In genomic region chr14:7964219-7964889, GRCm38 (mm10) we compare ENCODE assay signal across 8 mouse cellular contexts. TPM values are rescaled to one million over a fixed set of nuclear protein-coding genes. Genes with fewer than 3 reads are reported as not detected.
DNase-seq lines count a peak whose midpoint lies in the region; ATAC-seq and TF ChIP-seq lines count a peak whose summit lies in the region.
"Had no signal": no experiment of that assay in that cellular context is flagged by ENCODE, and none has a peak within 500 bp of the region (broad histone marks: within the 10 kb centered on the region; RNA-seq: fewer than 3 reads in every experiment).

No protein-coding gene starts in this region.

- TF ChIP-seq POLR2A in MEL (IDR thresholded peaks at IDR 0.05; ENCODE audit: control insufficient read depth in 1 of 2, insufficient read depth in 1 of 2, low read depth in 1 of 2, low read length in 2 of 2, poor library complexity in 1 of 2): no peak
- TF ChIP-seq POLR2A in bone marrow macrophage, adult 2 months (IDR thresholded peaks at IDR 0.05; ENCODE audit: borderline replicate concordance, low read depth, low read length): no peak

- 57% methylated on average over 11 of the region's 11 CpGs for WGBS in forebrain, embryonic 10.5 days
- WGBS in hindbrain, embryonic 12.5 days: 57% methylated on average over 11 of the region's 11 CpGs

- H3K36me3 ChIP-seq in MEL (ENCODE audit: control insufficient read depth in 1 of 2, insufficient read depth in 2 of 2, low read length in 2 of 2): no peaks in the 10 kb centered on the region
- H3K36me3 ChIP-seq in forebrain, embryonic 10.5 days (replicated peaks): no peaks in the 10 kb centered on the region
- no peaks in the 10 kb centered on the region for H3K36me3 ChIP-seq in hindbrain, embryonic 12.5 days
- H3K36me3 ChIP-seq: heart, embryonic 15.5 days had no signal

- H3K4me3 ChIP-seq in MEL (ENCODE audit: control insufficient read depth in 1 of 2, insufficient read depth in 1 of 2, low read depth in 2 of 2, low read length in 2 of 2): no peak overlapping the region
- H3K4me3 ChIP-seq in bone marrow macrophage, adult 2 months (ENCODE audit: insufficient read depth, low read length): no peak overlapping the region
- no peak overlapping the region for H3K4me3 ChIP-seq in forebrain, embryonic 10.5 days
- H3K4me3 ChIP-seq in hindbrain, embryonic 12.5 days: no peak overlapping the region
- H3K4me3 ChIP-seq: heart, embryonic 15.5 days had no signal

- no peaks in the 10 kb centered on the region for H3K9me3 ChIP-seq in MEL (replicated peaks; ENCODE audit: insufficient read depth, low read length)
- H3K9me3 ChIP-seq in forebrain, embryonic 10.5 days: no peaks in the 10 kb centered on the region
- no peaks in the 10 kb centered on the region for H3K9me3 ChIP-seq in hindbrain, embryonic 12.5 days (replicated peaks)
- H3K9me3 ChIP-seq: heart, embryonic 15.5 days had no signal

- no peaks in the 10 kb centered on the region for H3K79me2 ChIP-seq in MEL (ENCODE audit: control insufficient read depth, insufficient read depth, low read length, poor library complexity)

- peak; percentile 63 for DNase-seq in MEL (ENCODE audit: low read depth, low spot score)
- peak; percentile 56 for DNase-seq in forebrain, embryonic 10.5 days (ENCODE audit: extremely low spot score, low spot score)
- DNase-seq in layer of hippocampus, postnatal 10 days (ENCODE audit: low spot score in 2 of 2): peak; percentile 74 to 83
- DNase-seq in lung, postnatal 25 days (ENCODE audit: low spot score): peak; percentile 76
- DNase-seq in right cerebral cortex, postnatal 10 days (ENCODE audit: low spot score in 2 of 2): peak; percentile 69 to 80

- no peak overlapping the region for H3K4me2 ChIP-seq in hindbrain, embryonic 12.5 days (replicated peaks)
- H3K4me2 ChIP-seq: heart, embryonic 15.5 days had no signal

- peak; percentile 46; the same call in 1 of the 2 replicates for ATAC-seq in hindbrain, embryonic 12.5 days (ENCODE audit: low FRiP score)

- no peak overlapping the region for H3K27ac ChIP-seq in MEL (ENCODE audit: control insufficient read depth, low read depth, low read length)
- H3K27ac ChIP-seq in bone marrow macrophage, adult 2 months (ENCODE audit: insufficient read depth, low read depth, low read length): no peak overlapping the region
- no peak overlapping the region for H3K27ac ChIP-seq in forebrain, embryonic 10.5 days
- H3K27ac ChIP-seq in hindbrain, embryonic 12.5 days: no peak overlapping the region
- H3K27ac ChIP-seq: heart, embryonic 15.5 days had no signal

- H3K9ac ChIP-seq in MEL (ENCODE audit: control insufficient read depth, low read depth, low read length, poor library complexity, severe bottlenecking): no peak overlapping the region
- H3K9ac ChIP-seq in hindbrain, embryonic 12.5 days: no peak overlapping the region
- H3K9ac ChIP-seq: heart, embryonic 15.5 days had no signal

- H3K27me3 ChIP-seq in MEL (ENCODE audit: control insufficient read depth in 1 of 2, insufficient read depth in 2 of 2, low read length in 2 of 2): peaks cover 5 to 7% of the 10 kb centered on the region in 2 experiments; a peak in 2 of 4 replicates
- no peaks in the 10 kb centered on the region for H3K27me3 ChIP-seq in forebrain, embryonic 10.5 days (ENCODE audit: poor library complexity, severe bottlenecking)
- H3K27me3 ChIP-seq in hindbrain, embryonic 12.5 days: no peaks in the 10 kb centered on the region
- H3K27me3 ChIP-seq: heart, embryonic 15.5 days had no signal

- H3K4me1 ChIP-seq in MEL (ENCODE audit: control insufficient read depth in 1 of 2, insufficient read depth in 2 of 2, low read length in 2 of 2): no peaks in the 10 kb centered on the region
- H3K4me1 ChIP-seq in bone marrow macrophage, adult 2 months (ENCODE audit: control insufficient read depth, insufficient read depth, low read length): peaks cover 6% of the 10 kb centered on the region
- no peaks in the 10 kb centered on the region for H3K4me1 ChIP-seq in forebrain, embryonic 10.5 days
- H3K4me1 ChIP-seq in hindbrain, embryonic 12.5 days: no peaks in the 10 kb centered on the region

- TF ChIP-seq RAD21 in MEL (IDR thresholded peaks at IDR 0.05; ENCODE audit: low read depth, low read length): peak; percentile 85

- TF ChIP-seq EP300 in MEL (IDR thresholded peaks at IDR 0.05; ENCODE audit: low read depth in 1 of 2, low read length in 2 of 2): no peak

- TF ChIP-seq CTCF in MEL (IDR thresholded peaks at IDR 0.05 in 2 of 3, conservative IDR thresholded peaks at IDR 0.05 in 1 of 3; ENCODE audit: control insufficient read depth in 1 of 3, insufficient read depth in 1 of 3, low read depth in 2 of 3, low read length in 3 of 3, poor library complexity in 1 of 3, severe bottlenecking in 1 of 3): peak; percentile 27 to 75 (median 50)
- peak; percentile 75 for TF ChIP-seq CTCF in bone marrow macrophage, adult 2 months (IDR thresholded peaks at IDR 0.05; ENCODE audit: low read depth, low read length)

TF ChIP-seq in MEL, 35 proteins besides CTCF, POLR2A, EP300 and RAD21:
- TF ChIP-seq TAL1 (IDR thresholded peaks at IDR 0.05; ENCODE audit: low read length) (no peak), KAT2A (conservative IDR thresholded peaks at IDR 0.05; ENCODE audit: low read depth, low read length) (no peak), ZC3H11A (IDR thresholded peaks at IDR 0.05; ENCODE audit: low read depth, low read length) (peak; percentile 69), ELF1 (IDR thresholded peaks at IDR 0.05; ENCODE audit: low read depth, low read length) (no peak), TCF12 (IDR thresholded peaks at IDR 0.05; ENCODE audit: low read depth, low read length) (no peak), CHD2 (IDR thresholded peaks at IDR 0.05; ENCODE audit: low read length) (no peak), POLR2AphosphoS5 (IDR thresholded peaks at IDR 0.05; ENCODE audit: borderline replicate concordance, low read depth, low read length) (no peak), SMC3 (IDR thresholded peaks at IDR 0.05; ENCODE audit: low read depth, low read length) (peak; percentile 76), MAZ (IDR thresholded peaks at IDR 0.05; ENCODE audit: low read depth, low read length) (no peak)

RNA-seq across cellular contexts. Expression of gene Gm45521, which starts 7.3 kb away (rescaled TPM):
- total RNA-seq in MEL (2012; rRNA removed): not detected in 2 replicates
- not detected for polyA plus RNA-seq in MEL (2012; ENCODE audit: insufficient read depth in 1 of 2, insufficient read length in 2 of 2, low read depth in 1 of 2, low replicate concordance in 2 of 2, missing spikeins in 1 of 2)
- polyA plus RNA-seq in bone marrow macrophage, adult 2 months (2012; ENCODE audit: insufficient read depth, insufficient read length, missing spikeins): not detected in 2 replicates
- 0.22 and 0.32 TPM in 2 replicates for polyA plus RNA-seq in forebrain, embryonic 10.5 days (2016; fragmentation: Nextera tagmentation; extraction: Ambion mirVana)
- polyA plus RNA-seq in hindbrain, embryonic 12.5 days (2016; fragmentation: Nextera tagmentation; extraction: Ambion mirVana): 0.67 TPM in 1 of 2 replicates, not detected in the other
- under 1 TPM; 0.54 to 0.96 TPM for total RNA-seq in layer of hippocampus, postnatal 10 days (2021)
- polyA plus RNA-seq: heart, embryonic 15.5 days had no signal

RNA-seq across cellular contexts. Expression of gene Dnase1l3, which starts 30.0 kb away (rescaled TPM):
- total RNA-seq in MEL (2012; rRNA removed): not detected in 2 replicates
- polyA plus RNA-seq in MEL (2012; ENCODE audit: insufficient read depth in 1 of 2, insufficient read length in 2 of 2, low read depth in 1 of 2, low replicate concordance in 2 of 2, missing spikeins in 1 of 2): not detected
- 0.17 TPM in 1 of 2 replicates, not detected in the other for polyA plus RNA-seq in bone marrow macrophage, adult 2 months (2012; ENCODE audit: insufficient read depth, insufficient read length, missing spikeins)
- polyA plus RNA-seq in forebrain, embryonic 10.5 days (2016; fragmentation: Nextera tagmentation; extraction: Ambion mirVana): not detected in 2 replicates
- 0.08 TPM in 1 of 2 replicates, not detected in the other for polyA plus RNA-seq in hindbrain, embryonic 12.5 days (2016; fragmentation: Nextera tagmentation; extraction: Ambion mirVana)
- total RNA-seq in layer of hippocampus, postnatal 10 days (2021): under 1 TPM in 1 of 2 experiments, not detected in 1; 0.07 TPM

RNA-seq across cellular contexts. Expression of gene Abhd6, which starts 38.3 kb away (rescaled TPM):
- not detected in 2 replicates for total RNA-seq in MEL (2012; rRNA removed)
- polyA plus RNA-seq in MEL (2012; ENCODE audit: insufficient read depth in 1 of 2, insufficient read length in 2 of 2, low read depth in 1 of 2, low replicate concordance in 2 of 2, missing spikeins in 1 of 2): not detected
- polyA plus RNA-seq in bone marrow macrophage, adult 2 months (2012; ENCODE audit: insufficient read depth, insufficient read length, missing spikeins): 0.54 TPM in 1 of 2 replicates, not detected in the other
- polyA plus RNA-seq in forebrain, embryonic 10.5 days (2016; fragmentation: Nextera tagmentation; extraction: Ambion mirVana): 18.6 and 20.2 TPM in 2 replicates
- polyA plus RNA-seq in hindbrain, embryonic 12.5 days (2016; fragmentation: Nextera tagmentation; extraction: Ambion mirVana): 19.5 and 19.6 TPM in 2 replicates
- total RNA-seq in layer of hippocampus, postnatal 10 days (2021): 10 to 100 TPM; 41.7 to 42.6 TPM

Comparison
In these comparisons a context has a peak if more than half of its experiments do, and no peak if none do; other contexts are left out.
1. RNA of gene Abhd6, which starts 38.3 kb away (polyA plus RNA-seq): 19.5 to 19.6 TPM in hindbrain, embryonic 12.5 days and 18.6 to 20.2 TPM in forebrain, embryonic 10.5 days; 0.54 TPM in bone marrow macrophage, adult 2 months and not detected in MEL; every median in the first group is over 10 times any median in the second.
2. Peak in every context shown above with its lines, with median percentiles within 50 percentile points of each other: DNase-seq.